ENCODE assay signal across 8 mouse cellular contexts in the genomic region with DNA sequence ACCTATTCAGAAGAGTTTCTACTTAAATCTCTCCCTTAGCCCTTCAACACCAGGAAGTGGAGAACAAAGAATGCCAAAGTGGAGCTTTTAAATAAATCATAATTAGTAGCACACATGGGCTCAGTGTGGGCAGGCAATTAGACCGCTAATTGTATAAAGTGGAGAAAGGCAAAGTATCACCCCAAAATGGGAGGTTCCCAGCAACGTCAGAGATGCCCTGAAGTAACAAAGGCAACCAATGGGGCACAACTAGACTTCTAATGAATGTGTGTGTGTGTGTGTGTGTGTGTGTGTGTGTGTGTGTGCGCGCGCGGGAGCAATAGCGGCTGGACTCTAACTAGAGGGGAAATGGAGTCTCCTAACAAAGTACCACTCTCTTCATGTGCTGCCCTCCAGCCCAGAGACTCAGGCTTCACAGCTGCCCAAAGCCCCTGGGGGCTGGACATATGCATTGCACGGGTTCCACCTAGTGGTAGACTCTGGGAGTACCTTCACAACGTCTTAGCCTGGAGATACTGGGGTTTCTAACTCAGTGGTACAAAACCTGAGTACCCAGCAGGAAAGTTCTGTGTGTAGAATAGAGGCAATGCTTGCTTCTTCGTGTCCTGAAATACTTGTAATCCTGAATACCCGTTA.
DNase-seq lines count a peak whose midpoint lies in the region; ATAC-seq lines count a peak whose summit lies in the region.

No protein-coding gene starts in this region.

- H3K27me3 ChIP-seq in kidney, embryonic 15.5 days = no peaks in the 10 kb centered on the region
- no peaks in the 10 kb centered on the region for H3K27me3 ChIP-seq in limb, embryonic 13.5 days
- no peaks in the 10 kb centered on the region for H3K27me3 ChIP-seq in neural tube, embryonic 14.5 days (ENCODE audit: control insufficient read depth, insufficient read depth, low read length)

- H3K9me3 ChIP-seq in kidney, embryonic 15.5 days (replicated peaks) = no peaks in the 10 kb centered on the region
- no peaks in the 10 kb centered on the region for H3K9me3 ChIP-seq in limb, embryonic 13.5 days
- H3K9me3 ChIP-seq in neural tube, embryonic 14.5 days (ENCODE audit: control insufficient read depth, low read length) = no peaks in the 10 kb centered on the region

- no peaks in the 10 kb centered on the region for H3K36me3 ChIP-seq in kidney, embryonic 15.5 days
- no peaks in the 10 kb centered on the region for H3K36me3 ChIP-seq in limb, embryonic 13.5 days
- H3K36me3 ChIP-seq in neural tube, embryonic 14.5 days (ENCODE audit: control insufficient read depth, insufficient read depth, low read length) = no peaks in the 10 kb centered on the region

- DNase-seq in urinary bladder, postnatal 14 days (ENCODE audit: low spot score) = peak; percentile 53
- no peak for DNase-seq in urinary bladder, postnatal 10 days (ENCODE audit: low spot score)
- peak; percentile 94 for DNase-seq in embryo, embryonic 11 days
- peak; percentile 29 to 60 for DNase-seq in gastrocnemius, postnatal 4 days (ENCODE audit: low spot score in 2 of 2)

- 26% methylated on average over 11 of the region's 11 CpGs for WGBS in kidney, embryonic 15.5 days
- WGBS in limb, embryonic 13.5 days = 12% methylated on average over 11 of the region's 11 CpGs
- 20% methylated on average over 11 of the region's 11 CpGs for WGBS in neural tube, embryonic 14.5 days

- H3K27ac ChIP-seq in kidney, embryonic 15.5 days = no peak overlapping the region
- no peak overlapping the region for H3K27ac ChIP-seq in limb, embryonic 13.5 days
- no peak overlapping the region for H3K27ac ChIP-seq in neural tube, embryonic 14.5 days (ENCODE audit: low read depth, low read length)

- no peak overlapping the region for H3K9ac ChIP-seq in kidney, embryonic 15.5 days
- H3K9ac ChIP-seq in limb, embryonic 13.5 days = no peak overlapping the region
- H3K9ac ChIP-seq in neural tube, embryonic 14.5 days (replicated peaks; ENCODE audit: low read depth, low read length) = no peak overlapping the region

- peak overlapping the region; percentile 29; the same call in 1 of the 2 replicates for H3K4me2 ChIP-seq in kidney, embryonic 15.5 days
- H3K4me2 ChIP-seq in limb, embryonic 13.5 days (replicated peaks) = peak overlapping the region; percentile 47
- H3K4me2 ChIP-seq in neural tube, embryonic 14.5 days (ENCODE audit: low read depth, low read length) = no peak overlapping the region

- ATAC-seq in kidney, embryonic 15.5 days (replicated peaks; ENCODE audit: low FRiP score) = peak; percentile 89
- ATAC-seq in limb, embryonic 13.5 days (ENCODE audit: low FRiP score, low read depth) = peak; percentile 83
- ATAC-seq in neural tube, embryonic 14.5 days (ENCODE audit: low read depth) = peak; percentile 92
- ATAC-seq in monocyte, adult 5-6 weeks (replicated peaks; ENCODE audit: insufficient number of reproducible peaks, low FRiP score, low TSS enrichment, poor library complexity, severe bottlenecking) = no peak

- no peaks in the 10 kb centered on the region for H3K4me1 ChIP-seq in kidney, embryonic 15.5 days
- 0 out of 2 replicates have a peak, but pooled peaks cover 4% of the 10 kb centered on the region for H3K4me1 ChIP-seq in limb, embryonic 13.5 days
- no peaks in the 10 kb centered on the region for H3K4me1 ChIP-seq in neural tube, embryonic 14.5 days (ENCODE audit: control insufficient read depth, insufficient read depth, low read length)

- no peak overlapping the region for H3K4me3 ChIP-seq in kidney, embryonic 15.5 days (replicated peaks)
- H3K4me3 ChIP-seq in limb, embryonic 13.5 days = no peak overlapping the region
- no peak overlapping the region for H3K4me3 ChIP-seq in neural tube, embryonic 14.5 days (ENCODE audit: low read depth, low read length)
